Mouse (Mus musculus) liver, embryonic 14.5 days (tissue): ENCODE measurements around the gene Crabp2.

Source experiments
- CTCF ChIP-seq: IDR thresholded peaks from 2 replicates; pipeline ENCODE4 v1.5.1; 2016; ENCODE audit warnings: antibody characterized with exemption, low read depth, control low read depth
- EP300 ChIP-seq: IDR thresholded peaks from 2 replicates; pipeline ENCODE4 v1.6.1; 2016; ENCODE audit warnings: antibody characterized with exemption, low read depth

- no peak for TF ChIP-seq CTCF
- no peak for TF ChIP-seq EP300
Observed at GRCm38 (mm10) chr3:87906981-87907857, 41.2 kb upstream of the Crabp2 start.
